Mouse (Mus musculus) fat pad, adult 2 months (tissue): ENCODE results near the gene Rpusd3.

Experiments
- DNase-seq: peaks from one replicate; pipeline ENCODE4 v3.0.0-alpha.2; 2011; ENCODE audit warnings: low read depth, low spot score; ENCODE audit errors: extremely low read depth

Gene Rpusd3

GRCm38 (mm10) chr6:113430846-113431245, 11.7 kb upstream of the Rpusd3 start:
- no peak for DNase-seq

- no peak for DNase-seq
Measured at GRCm38 (mm10) chr6:113429965-113430364, 10.8 kb upstream of the Rpusd3 start.

- DNase-seq, result no peak
Measured at GRCm38 (mm10) chr6:113428006-113428405, 8.9 kb upstream of the Rpusd3 start.

GRCm38 (mm10) chr6:113427397-113427796, 8.3 kb upstream of the Rpusd3 start:
- no peak for DNase-seq

GRCm38 (mm10) chr6:113426696-113427095, 7.6 kb upstream of the Rpusd3 start:
- DNase-seq, result no peak

GRCm38 (mm10) chr6:113424187-113424586, 5.0 kb upstream of the Rpusd3 start:
- DNase-seq, result no peak

GRCm38 (mm10) chr6:113423000-113423399, 3.9 kb upstream of the Rpusd3 start:
- no peak for DNase-seq

GRCm38 (mm10) chr6:113418441-113419198, 520 bp downstream of the Rpusd3 start:
- no peak for DNase-seq

- DNase-seq, result no peak
Measured at GRCm38 (mm10) chr6:113416416-113416815, 2.7 kb downstream of the Rpusd3 start.

- no peak for DNase-seq
Measured at GRCm38 (mm10) chr6:113410001-113410400, 9.1 kb downstream of the Rpusd3 start.

- no peak for DNase-seq
Measured at GRCm38 (mm10) chr6:113406683-113407082, 12.5 kb downstream of the Rpusd3 start.

GRCm38 (mm10) chr6:113405483-113405882, 13.7 kb downstream of the Rpusd3 start:
- no peak for DNase-seq

- DNase-seq, result no peak
Measured at GRCm38 (mm10) chr6:113404649-113405448, 14.3 kb downstream of the Rpusd3 start.

GRCm38 (mm10) chr6:113402094-113402493, 17.0 kb downstream of the Rpusd3 start:
- no peak for DNase-seq

- no peak for DNase-seq
Measured at GRCm38 (mm10) chr6:113396270-113397030, 22.7 kb downstream of the Rpusd3 start.

GRCm38 (mm10) chr6:113395501-113395900, 23.6 kb downstream of the Rpusd3 start:
- no peak for DNase-seq

- DNase-seq, result no peak
Measured at GRCm38 (mm10) chr6:113394811-113395210, 24.3 kb downstream of the Rpusd3 start.

GRCm38 (mm10) chr6:113393951-113394350, 25.2 kb downstream of the Rpusd3 start:
- no peak for DNase-seq

GRCm38 (mm10) chr6:113392387-113393071, 26.6 kb downstream of the Rpusd3 start:
- DNase-seq, result no peak

- no peak for DNase-seq
Measured at GRCm38 (mm10) chr6:113392015-113392386, 27.1 kb downstream of the Rpusd3 start.

GRCm38 (mm10) chr6:113390715-113391114, 28.4 kb downstream of the Rpusd3 start:
- DNase-seq, result no peak
